Mouse (Mus musculus) megakaryocyte, embryonic 14.5 days (primary cell): ENCODE results near the gene Fam166a.

Experiments
- FLI1 ChIP-seq: IDR thresholded peaks from 2 replicates; pipeline ENCODE4 v1.6.1; 2012; ENCODE audit warnings: low read length, inconsistent platforms, mixed read lengths
- GATA1 ChIP-seq: IDR thresholded peaks from 3 replicates; pipeline ENCODE4 v1.6.1; 2012; ENCODE audit warnings: mixed read lengths, low read length, inconsistent platforms, borderline replicate concordance

GRCm38 (mm10) chr2:25214444-25214843 is 4.1 kb upstream of the Fam166a start, which contains the start of gene Stpg3:
- no peak for TF ChIP-seq GATA1
- TF ChIP-seq FLI1 = no peak
